In genomic region chr8:3514681-3515247, GRCm38 (mm10) we compare ENCODE assay signal across 1 mouse cellular context.
TF ChIP-seq lines count a peak whose summit lies in the region.

No protein-coding gene starts in this region.

TF ChIP-seq in CH12.LX, 34 proteins besides CTCF, POLR2A, EP300 and RAD21:
- no peak for TF ChIP-seq SMC3 (IDR thresholded peaks at IDR 0.05; ENCODE audit: low read depth, low read length)
- TF ChIP-seq ELF1 (IDR thresholded peaks at IDR 0.05; ENCODE audit: low read depth, low read length), result no peak
- no peak for TF ChIP-seq NELFE (IDR thresholded peaks at IDR 0.05; ENCODE audit: low read depth, low read length)
- no peak for TF ChIP-seq MEF2A (IDR thresholded peaks at IDR 0.05; ENCODE audit: borderline replicate concordance, low read depth, low read length)
- no peak for TF ChIP-seq MAZ (IDR thresholded peaks at IDR 0.05; ENCODE audit: low read depth, low read length)
- TF ChIP-seq SIN3A (IDR thresholded peaks at IDR 0.05; ENCODE audit: low read length), result no peak
- TF ChIP-seq JUN (IDR thresholded peaks at IDR 0.05; ENCODE audit: insufficient read depth, low read depth, low read length), result no peak
- no peak for TF ChIP-seq GABPA (IDR thresholded peaks at IDR 0.05; ENCODE audit: insufficient replicate concordance, low read depth, low read length)
